Mouse (Mus musculus): ENCODE measurements around the gene Lipe. TPM values are rescaled to one million over a fixed set of nuclear protein-coding genes. Genes with fewer than 3 reads are reported as not detected.
A peak's percentile ranks its signal among the peaks of the same experiment; 100 is the strongest.
"Not testable (repeated sequence)": the region's sequence is repeated elsewhere in the genome, so short reads cannot be mapped to it uniquely, and the experiment has no call there.

Lipe gene
- total RNA-seq, 2 experiments from 2014 or later = 9.4 to 11.0 TPM

GRCm38 (mm10) chr7:25417597-25417996, 19.1 kb upstream of the Lipe start:
- DNase-seq (ENCODE audit: low spot score in 2 of 2) = peak in 1 of 2 experiments; percentile 37

DNA sequence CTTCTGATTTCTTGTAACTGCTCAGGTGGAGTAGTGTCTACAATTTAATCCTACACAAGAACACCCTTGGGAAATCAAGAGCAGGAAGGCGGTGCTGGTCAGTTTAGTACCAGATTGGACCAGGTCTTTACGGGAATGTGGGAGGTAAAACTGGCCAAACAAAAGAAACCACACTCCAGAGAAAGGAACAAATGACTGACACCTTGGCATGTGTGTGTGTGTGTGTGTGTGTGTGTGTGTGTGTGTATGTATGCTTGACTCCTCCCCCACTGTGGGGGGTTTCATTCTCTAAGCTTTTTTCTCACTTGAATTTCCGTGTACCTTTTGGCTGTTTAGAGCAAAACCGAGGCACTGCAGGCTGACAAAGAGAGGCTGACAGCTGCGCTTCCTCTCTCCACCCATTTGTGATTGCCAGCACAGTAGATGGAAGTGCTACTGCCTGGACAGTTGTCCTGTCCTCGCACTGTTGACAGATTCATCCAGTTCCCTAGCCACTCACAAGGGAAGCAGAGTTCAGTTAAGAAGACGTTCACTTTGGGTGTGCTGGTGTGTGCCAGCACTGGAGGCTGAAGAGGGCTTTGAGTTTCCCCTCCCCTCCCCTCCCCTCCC, 14.4 kb upstream of the Lipe start, which contains the start of gene Cxcl17:
Gene Cxcl17 (minus strand): TSS at position 54 of the 609 bp plus-strand sequence.
- no peak for DNase-seq (ENCODE audit: low spot score in 2 of 2)

DNA sequence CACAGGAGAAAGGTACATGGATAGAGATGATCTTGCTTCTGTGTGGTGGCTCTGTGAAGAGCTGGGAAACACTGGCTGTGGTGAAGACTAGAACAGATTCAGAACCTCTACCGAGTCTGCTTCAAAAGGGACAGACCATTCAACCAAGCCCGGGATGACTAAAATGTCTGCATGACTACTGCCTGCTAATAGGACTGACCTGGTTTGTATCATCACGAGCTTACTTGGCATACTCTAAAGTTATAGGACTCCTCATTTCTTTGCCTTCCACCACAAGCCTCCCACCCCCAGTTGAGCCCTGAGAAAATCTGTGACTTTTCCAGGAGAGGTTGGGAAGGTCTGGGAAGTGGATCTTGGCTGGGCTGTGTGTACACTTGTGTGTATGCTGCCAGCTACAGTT, 13.4 kb upstream of the Lipe start:
- no peak for DNase-seq (ENCODE audit: low spot score in 2 of 2)

GRCm38 (mm10) chr7:25410969-25411615, 12.6 kb upstream of the Lipe start:
- DNase-seq (ENCODE audit: low spot score in 2 of 2) = no peak

GRCm38 (mm10) chr7:25409114-25409760, 10.7 kb upstream of the Lipe start:
- DNase-seq (ENCODE audit: low spot score in 2 of 2) = no peak

- DNase-seq (ENCODE audit: low spot score in 2 of 2) = no peak
Measured at GRCm38 (mm10) chr7:25406468-25406867, 8.0 kb upstream of the Lipe start.

DNA sequence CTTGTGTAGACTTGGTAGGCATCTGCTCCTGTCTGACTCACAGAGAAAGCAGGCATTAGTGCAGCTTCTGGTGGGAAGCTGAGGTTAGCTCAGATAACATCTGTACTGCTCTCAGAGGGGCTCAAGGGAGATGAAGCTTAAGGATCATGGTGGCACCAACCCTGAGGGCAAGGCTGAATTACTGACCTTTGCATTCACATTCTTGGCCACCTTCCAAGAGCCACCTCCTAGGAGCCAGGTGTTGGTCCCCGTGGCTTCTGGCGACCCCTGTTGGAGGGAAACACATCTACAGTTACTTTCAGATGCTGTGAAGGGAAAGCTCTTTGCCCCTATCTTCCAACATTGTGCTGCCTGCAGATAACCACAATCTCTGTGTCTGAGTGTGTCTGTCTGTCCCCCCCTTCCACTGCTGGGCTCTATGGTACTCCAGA, 4.2 kb upstream of the Lipe start:
- DNase-seq (ENCODE audit: low spot score in 2 of 2) = no peak

DNA sequence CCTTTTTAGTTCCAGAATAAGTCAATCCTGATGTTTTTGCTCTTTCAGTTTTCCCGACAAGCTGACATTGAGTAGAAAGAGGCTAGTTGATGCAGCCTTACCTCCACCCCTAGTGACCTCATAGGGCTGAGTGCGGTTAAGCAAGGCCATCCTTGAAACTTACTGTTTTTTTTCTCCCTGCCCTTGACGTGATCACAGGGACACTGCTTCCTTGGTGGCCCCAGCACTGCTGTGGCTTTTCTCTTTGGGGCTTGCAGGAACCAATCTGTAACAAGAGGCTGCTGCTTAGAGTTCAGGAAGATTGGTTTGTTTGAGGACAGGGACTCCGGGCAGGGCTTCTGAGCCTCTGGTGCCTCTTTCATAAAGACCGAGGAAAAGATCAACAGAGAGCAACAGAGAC, 3.5 kb upstream of the Lipe start:
- no peak for DNase-seq (ENCODE audit: low spot score in 2 of 2)

DNA sequence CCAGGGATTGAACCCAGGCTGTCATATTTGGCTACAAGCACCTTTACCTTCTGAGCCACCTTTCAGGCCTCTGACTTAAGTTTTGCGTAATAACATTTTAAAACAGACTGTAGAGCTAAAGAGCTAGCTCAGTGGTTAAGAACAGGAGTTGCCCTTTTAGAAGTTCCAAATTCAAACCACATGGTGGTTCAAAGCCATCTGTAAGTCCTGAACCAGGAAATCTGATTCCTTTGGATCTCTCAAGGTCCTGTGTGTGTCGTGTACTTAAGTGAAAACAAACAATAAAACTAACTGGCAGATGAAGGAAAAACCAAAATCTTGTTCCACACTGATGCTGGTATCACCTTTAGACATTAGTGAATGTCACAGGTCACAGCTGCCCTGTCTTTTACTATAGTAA, 3.0 kb upstream of the Lipe start:
- no peak for DNase-seq (ENCODE audit: low spot score in 2 of 2)

DNA sequence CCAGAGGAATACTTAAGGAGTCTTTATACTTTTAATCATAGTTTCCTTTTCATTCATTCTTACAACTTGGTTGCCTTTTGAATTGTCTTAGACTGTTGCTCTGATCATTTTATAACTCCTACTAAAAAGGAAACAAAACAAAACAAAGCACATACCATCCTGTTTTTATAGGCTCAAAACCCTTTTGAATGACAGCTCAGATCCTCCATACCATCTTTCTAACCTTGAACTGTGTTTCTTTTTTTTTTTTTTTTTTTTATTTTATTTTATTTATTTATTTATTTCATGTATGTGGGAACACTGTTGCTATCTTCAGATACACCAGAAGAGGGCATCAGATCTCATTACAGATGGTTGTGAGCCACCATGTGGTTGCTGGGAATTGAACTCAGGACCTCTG, 518 bp upstream of the Lipe start:
- DNase-seq (ENCODE audit: low spot score in 2 of 2) = not testable (repeated sequence)

DNA sequence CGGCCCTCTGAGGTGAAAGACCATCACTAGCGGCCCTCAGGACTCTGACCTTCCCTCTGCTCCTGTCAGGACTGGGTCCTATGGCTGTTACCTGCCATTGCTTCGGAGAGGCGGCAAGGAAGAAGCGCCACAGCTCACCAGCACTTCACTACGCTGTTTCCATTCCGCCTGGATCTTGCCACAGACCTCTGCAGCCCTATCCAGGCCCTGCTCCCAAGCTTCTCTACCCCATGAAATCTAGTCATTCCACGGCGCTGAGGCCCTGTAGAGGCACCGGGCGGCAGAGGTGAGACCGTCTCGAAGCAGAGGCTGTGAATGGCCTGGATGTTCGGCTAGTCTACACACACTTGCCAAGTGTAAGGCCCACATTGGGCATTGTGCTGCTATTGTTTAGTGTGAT, 1.9 kb downstream of the Lipe start:
- no peak for DNase-seq (ENCODE audit: low spot score in 2 of 2)

DNA sequence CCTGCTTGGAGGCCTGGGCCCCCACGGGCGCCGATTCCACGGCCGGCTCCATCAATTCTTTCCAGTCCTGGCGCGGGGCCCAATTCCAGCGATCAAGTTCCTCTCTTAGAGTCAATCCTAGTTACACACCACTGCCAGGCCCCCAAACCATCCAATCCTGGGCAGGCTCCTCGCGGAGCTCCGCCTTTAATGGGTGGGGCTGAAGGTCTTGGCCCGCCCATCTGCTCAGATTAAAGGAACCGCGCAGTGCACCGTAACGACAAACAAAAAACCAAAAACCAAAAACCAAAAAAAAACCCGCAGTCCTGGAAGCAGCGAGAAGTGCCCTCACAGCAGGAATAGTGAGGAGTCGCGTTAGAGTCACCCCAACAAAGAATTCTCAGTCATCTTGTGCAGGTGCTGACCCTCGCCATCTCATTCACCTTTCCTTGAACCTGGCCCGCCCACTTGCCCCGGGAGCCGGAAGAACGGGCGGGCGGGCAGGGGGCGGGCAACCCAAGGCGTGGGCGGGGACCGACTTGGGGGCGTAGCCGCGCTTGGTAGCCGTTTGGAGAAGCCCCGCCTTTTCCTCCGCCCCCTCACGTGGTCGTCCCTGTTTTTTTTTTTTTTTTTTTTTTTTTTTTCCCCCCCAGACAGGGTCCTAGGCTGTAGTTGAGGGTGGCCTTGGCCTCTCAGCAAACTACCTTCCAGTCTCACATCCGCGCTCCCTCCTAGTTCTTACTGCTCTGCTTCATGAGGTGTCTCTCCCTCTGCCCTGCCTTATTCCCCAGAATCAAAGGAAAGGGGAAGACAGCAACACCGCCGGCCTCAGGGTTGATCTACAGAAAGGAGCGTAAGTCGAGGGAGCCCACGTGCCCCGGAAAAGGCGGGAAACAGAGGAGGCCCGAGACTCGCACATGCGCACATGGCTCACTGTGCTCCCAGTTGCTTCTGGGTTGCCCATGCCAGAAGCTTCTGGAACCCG, 2.7 kb downstream of the Lipe start:
- DNase-seq (ENCODE audit: low spot score in 2 of 2) = peak; percentile 94 to 97

- no peak for DNase-seq (ENCODE audit: low spot score in 2 of 2)
Measured at GRCm38 (mm10) chr7:25395186-25395557, 3.3 kb downstream of the Lipe start.

DNA sequence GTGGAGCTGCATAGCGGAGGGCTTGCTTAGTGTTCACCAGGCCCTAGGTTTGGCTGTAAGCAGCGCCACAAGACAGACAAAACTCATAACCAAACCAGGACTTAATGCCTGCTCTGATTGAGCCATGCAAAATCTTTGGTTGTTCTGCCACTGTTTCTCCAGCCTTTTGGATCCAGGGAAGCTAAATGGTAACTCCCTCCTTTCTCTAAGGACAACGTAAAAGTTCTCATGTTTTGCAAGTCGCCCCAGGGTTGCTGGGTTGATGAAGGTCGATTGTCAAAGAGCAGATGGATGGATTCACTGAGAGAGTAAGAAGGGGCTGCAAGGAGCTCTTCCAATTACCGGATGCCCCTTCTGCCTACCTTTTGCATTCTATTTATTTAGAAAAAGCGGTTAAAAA, 3.8 kb downstream of the Lipe start:
- DNase-seq (ENCODE audit: low spot score in 2 of 2) = no peak

GRCm38 (mm10) chr7:25393451-25394210, 4.9 kb downstream of the Lipe start:
- no peak for DNase-seq (ENCODE audit: low spot score in 2 of 2)

GRCm38 (mm10) chr7:25392851-25393250, 5.7 kb downstream of the Lipe start:
- no peak for DNase-seq (ENCODE audit: low spot score in 2 of 2)

GRCm38 (mm10) chr7:25391856-25392453, 6.6 kb downstream of the Lipe start:
- DNase-seq (ENCODE audit: low spot score in 2 of 2) = no peak

DNA sequence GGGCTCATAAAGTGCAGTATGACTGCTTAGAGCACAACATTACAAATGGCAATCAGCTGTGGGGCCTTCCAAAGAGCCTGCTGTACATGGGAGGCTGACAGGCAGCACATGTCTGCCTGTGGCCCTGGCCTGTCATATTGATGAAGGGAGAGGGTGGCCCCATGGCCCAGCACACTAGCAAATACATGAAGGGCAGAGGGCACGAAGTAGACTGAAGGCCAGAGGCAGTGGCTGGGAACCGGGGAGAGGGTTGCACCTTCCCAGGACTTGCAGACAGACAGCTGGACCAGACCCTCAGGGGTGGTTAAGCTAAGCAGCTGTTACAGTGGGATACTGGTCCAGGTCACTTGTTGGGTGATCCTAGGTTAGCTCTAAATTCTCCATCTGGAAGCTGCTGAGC, 7.5 kb downstream of the Lipe start:
- DNase-seq (ENCODE audit: low spot score in 2 of 2) = no peak

DNA sequence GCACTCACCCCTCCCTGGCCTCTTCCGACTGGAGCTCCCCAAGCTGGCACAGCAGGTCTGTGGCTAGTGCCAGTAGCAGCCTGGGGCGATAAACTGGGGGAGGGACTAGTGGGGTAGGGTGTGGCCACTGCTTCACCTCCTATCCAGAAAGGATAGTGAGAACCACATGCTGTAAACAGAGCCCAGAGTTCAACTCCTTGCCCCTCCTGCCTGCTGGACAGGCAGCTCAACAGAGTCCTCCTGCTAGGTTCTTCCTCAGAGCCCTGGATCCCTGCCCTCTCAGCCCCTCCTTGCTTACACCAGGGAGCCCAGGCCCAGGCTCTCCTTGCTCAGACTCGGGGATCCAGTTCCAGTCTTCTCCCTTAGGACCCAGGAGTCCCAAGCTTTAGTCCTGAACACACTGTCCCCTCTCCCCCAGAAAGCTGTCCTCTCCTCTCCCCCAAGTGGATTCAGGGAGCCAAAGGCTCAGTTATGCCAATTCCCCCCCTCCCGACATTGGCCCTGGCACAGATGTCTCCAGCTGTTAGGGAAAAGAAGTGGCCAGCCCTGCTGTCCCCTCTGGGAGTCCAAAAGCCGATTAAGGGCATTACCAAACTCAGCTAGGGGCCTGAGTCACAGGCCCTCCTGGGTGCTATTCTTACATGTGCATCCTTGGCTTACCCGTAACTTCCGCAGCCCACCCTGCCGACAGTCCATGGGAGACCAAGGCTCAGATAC, 8.3 kb downstream of the Lipe start:
- DNase-seq (ENCODE audit: low spot score in 2 of 2) = no peak

DNA sequence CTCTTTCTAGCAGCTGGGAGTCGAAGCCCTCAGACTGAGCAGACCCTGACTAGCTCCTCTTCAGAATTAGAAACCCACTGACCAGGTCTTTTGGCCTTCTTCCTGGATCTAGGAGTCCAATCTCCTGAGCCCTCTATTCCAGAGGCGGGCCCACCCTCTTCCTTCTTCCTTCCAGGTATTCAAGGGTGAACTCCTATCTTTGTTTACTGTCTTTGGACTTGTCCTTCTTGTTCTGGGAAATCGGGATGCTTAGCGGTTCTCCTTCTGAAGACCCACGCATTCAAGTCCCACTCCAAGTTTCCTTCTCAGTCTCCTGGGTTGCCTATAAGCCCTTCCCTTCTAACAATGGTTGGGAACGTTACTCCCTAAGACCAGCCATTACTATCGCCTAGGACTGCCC, 9.6 kb downstream of the Lipe start:
- DNase-seq (ENCODE audit: low spot score in 2 of 2) = no peak
